Mouse (Mus musculus): ENCODE measurements around the gene Usp20. TPM values are rescaled to one million over a fixed set of nuclear protein-coding genes. Genes with fewer than 3 reads are reported as not detected.
"Not testable (repeated sequence)": the region's sequence is repeated elsewhere in the genome, so short reads cannot be mapped to it uniquely, and the experiment has no call there.

Gene Usp20
- total and polyA plus RNA-seq, 3 experiments = 3.4 to 13.8 (median 12.0) TPM

DNA sequence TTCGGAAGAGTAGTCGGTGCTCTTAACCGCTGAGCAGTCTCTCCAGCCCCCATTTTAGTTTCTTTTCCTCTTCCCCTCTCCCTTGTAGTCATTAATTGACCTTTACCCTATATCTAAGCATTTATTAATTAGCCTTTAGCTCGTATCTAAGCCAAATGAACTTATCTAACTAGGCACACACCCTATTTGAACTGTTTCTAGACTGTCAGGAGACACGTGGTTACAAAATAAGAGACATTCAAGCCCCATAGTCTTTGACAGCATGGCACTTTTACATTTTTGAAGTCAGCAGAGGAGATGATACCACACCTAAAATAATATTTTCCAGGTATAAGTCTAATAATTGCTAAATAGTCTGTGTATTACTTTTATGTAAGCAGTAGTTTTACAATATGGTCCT, 40.5 kb upstream of the Usp20 start:
- DNase-seq (ENCODE audit: extremely low read depth) = no peak
- H3K9ac ChIP-seq (ENCODE audit: insufficient read depth, low read depth) = no peak overlapping the region
- H3K4me3 ChIP-seq (replicated peaks in 1 of 3; ENCODE audit: low read depth in 2 of 3, low read length in 2 of 3, poor library complexity in 1 of 3) = no peak overlapping the region
- peaks cover 22% of the 10 kb centered on the region for H3K27me3 ChIP-seq (replicated peaks)
- no peaks in the 10 kb centered on the region for H3K79me2 ChIP-seq (replicated peaks; ENCODE audit: control insufficient read depth, extremely low read depth, insufficient read depth, poor library complexity, severe bottlenecking)
- in situ Hi-C loops (cut with MboI; ENCODE audit: low pct_ligation_motif_present, low pct_unique_long_range_greater_than_20kb, low sequenced_read_pairs) = no loop called here
- TF ChIP-seq MEF2A (IDR thresholded peaks at IDR 0.05; ENCODE audit: borderline replicate concordance, low read depth, low read length) = no peak
- TF ChIP-seq JUND (conservative IDR thresholded peaks at IDR 0.05; ENCODE audit: low read depth, low read length) = no peak
- no peak for TF ChIP-seq TCF12 (IDR thresholded peaks at IDR 0.05; ENCODE audit: low read depth, low read length)
- no peak for TF ChIP-seq RCOR1 (conservative IDR thresholded peaks at IDR 0.05; ENCODE audit: low read depth, low read length)
- TF ChIP-seq USF1 (IDR thresholded peaks at IDR 0.05; ENCODE audit: low read depth, low read length) = no peak
- TF ChIP-seq GABPA (IDR thresholded peaks at IDR 0.05; ENCODE audit: insufficient replicate concordance, low read depth, low read length) = no peak
- no peak for TF ChIP-seq HCFC1 (IDR thresholded peaks at IDR 0.05; ENCODE audit: low read depth, low read length)
- TF ChIP-seq PAX5 (IDR thresholded peaks at IDR 0.05; ENCODE audit: low read length) = no peak
- TF ChIP-seq ZNF384 (IDR thresholded peaks at IDR 0.05; ENCODE audit: low read depth, low read length) = no peak
- TF ChIP-seq E2F4 (IDR thresholded peaks at IDR 0.05; ENCODE audit: insufficient replicate concordance, low read depth, low read length) = no peak
- no peak for TF ChIP-seq BHLHE40 (IDR thresholded peaks at IDR 0.05; ENCODE audit: low read depth, low read length)
- TF ChIP-seq POLR2A (IDR thresholded peaks at IDR 0.05; ENCODE audit: low read depth, low read length) = no peak
- TF ChIP-seq IRF4 (IDR thresholded peaks at IDR 0.05; ENCODE audit: low read depth, low read length) = no peak
- TF ChIP-seq CTCF (conservative IDR thresholded peaks at IDR 0.05 in 1 of 2, IDR thresholded peaks at IDR 0.05 in 1 of 2; ENCODE audit: low read depth in 2 of 2, low read length in 2 of 2) = no peak
- TF ChIP-seq RAD21 (IDR thresholded peaks at IDR 0.05; ENCODE audit: low read depth, low read length) = no peak
- TF ChIP-seq CHD2 (IDR thresholded peaks at IDR 0.05; ENCODE audit: low read length) = no peak
- no peak for TF ChIP-seq SIN3A (IDR thresholded peaks at IDR 0.05; ENCODE audit: low read length)
- no peak for TF ChIP-seq KAT2A (IDR thresholded peaks at IDR 0.05; ENCODE audit: insufficient replicate concordance, low read length)
- no peaks in the 10 kb centered on the region for H3K36me3 ChIP-seq (replicated peaks in 1 of 2; ENCODE audit: control insufficient read depth in 1 of 2, insufficient read depth in 1 of 2, low read length in 1 of 2)
- dilution Hi-C loops (cut with MboI; ENCODE audit: extremely low pct_ligation_motif_present, extremely low pct_unique_long_range_greater_than_20kb, low sequenced_read_pairs) = no loop called here
- no peak overlapping the region for H3K4me2 ChIP-seq (ENCODE audit: insufficient read depth, low read depth, poor library complexity, severe bottlenecking)
- H3K4me1 ChIP-seq (ENCODE audit: control insufficient read depth in 1 of 2, insufficient read depth in 2 of 2) = peaks cover 2 to 11% of the 10 kb centered on the region in 2 experiments; a peak in 3 of 4 replicates
- no peaks in the 10 kb centered on the region for H3K9me3 ChIP-seq (replicated peaks; ENCODE audit: low read length)
- no peak overlapping the region for H3K27ac ChIP-seq (ENCODE audit: insufficient read depth, low read depth)

DNA sequence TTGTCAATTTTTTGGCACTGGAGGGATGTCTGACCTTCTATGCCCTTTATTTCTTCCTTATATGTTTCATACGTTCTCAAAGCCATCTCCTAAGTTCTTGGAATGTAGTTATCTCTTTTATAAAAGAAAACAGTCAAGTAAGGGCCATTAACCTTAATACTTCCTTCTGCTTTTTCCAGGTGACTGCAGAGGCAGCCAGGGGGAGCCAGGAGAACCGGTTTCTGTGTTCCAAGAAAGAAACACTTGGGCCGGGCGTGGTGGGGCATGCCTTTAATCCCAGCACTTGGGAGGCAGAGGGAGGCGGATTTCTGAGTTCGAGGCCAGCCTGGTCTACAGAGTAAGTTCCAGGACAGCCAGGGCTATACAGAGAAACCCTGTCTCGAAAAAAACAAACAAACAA, 40.0 kb upstream of the Usp20 start:
- H3K27ac ChIP-seq (ENCODE audit: insufficient read depth, low read depth); DNase-seq (ENCODE audit: extremely low read depth); H3K79me2 ChIP-seq (replicated peaks; ENCODE audit: control insufficient read depth, extremely low read depth, insufficient read depth, poor library complexity, severe bottlenecking); dilution Hi-C loops (cut with MboI; ENCODE audit: extremely low pct_ligation_motif_present, extremely low pct_unique_long_range_greater_than_20kb, low sequenced_read_pairs); in situ Hi-C loops (cut with MboI; ENCODE audit: low pct_ligation_motif_present, low pct_unique_long_range_greater_than_20kb, low sequenced_read_pairs); H3K9me3 ChIP-seq (replicated peaks; ENCODE audit: low read length); H3K36me3 ChIP-seq (replicated peaks in 1 of 2; ENCODE audit: control insufficient read depth in 1 of 2, insufficient read depth in 1 of 2, low read length in 1 of 2): not testable (repeated sequence)
- Histone ChIP-seq H3K4me1 (ENCODE audit: control insufficient read depth in 1 of 2, insufficient read depth in 2 of 2) (peaks cover 2 to 11% of the 10 kb centered on the region in 2 experiments; a peak in 3 of 4 replicates), H3K4me2 (ENCODE audit: insufficient read depth, low read depth, poor library complexity, severe bottlenecking) (peak overlapping the region; percentile 64), H3K27me3 (replicated peaks) (peaks cover 25% of the 10 kb centered on the region), H3K9ac (ENCODE audit: insufficient read depth, low read depth) (peak overlapping the region; percentile 20; the same call in 1 of the 2 replicates), H3K4me3 (replicated peaks in 1 of 3; ENCODE audit: low read depth in 2 of 3, low read length in 2 of 3, poor library complexity in 1 of 3) (peak overlapping the region in 2 of 3 experiments; percentile 56 to 72)
- peak in 1 of 2 experiments; percentile 26; a peak in 1 of 4 replicates for TF ChIP-seq CTCF (conservative IDR thresholded peaks at IDR 0.05 in 1 of 2, IDR thresholded peaks at IDR 0.05 in 1 of 2; ENCODE audit: low read depth in 2 of 2, low read length in 2 of 2)

All from CH12.LX (cell line).